Mouse (Mus musculus): ENCODE results near the gene Csde1. TPM values are rescaled to one million over a fixed set of nuclear protein-coding genes. Genes with fewer than 3 reads are reported as not detected.
A peak's percentile ranks its signal among the peaks of the same experiment; 100 is the strongest.

The Csde1 gene
- total and polyA plus RNA-seq, 3 experiments, result 196 to 249 (median 210) TPM

DNA sequence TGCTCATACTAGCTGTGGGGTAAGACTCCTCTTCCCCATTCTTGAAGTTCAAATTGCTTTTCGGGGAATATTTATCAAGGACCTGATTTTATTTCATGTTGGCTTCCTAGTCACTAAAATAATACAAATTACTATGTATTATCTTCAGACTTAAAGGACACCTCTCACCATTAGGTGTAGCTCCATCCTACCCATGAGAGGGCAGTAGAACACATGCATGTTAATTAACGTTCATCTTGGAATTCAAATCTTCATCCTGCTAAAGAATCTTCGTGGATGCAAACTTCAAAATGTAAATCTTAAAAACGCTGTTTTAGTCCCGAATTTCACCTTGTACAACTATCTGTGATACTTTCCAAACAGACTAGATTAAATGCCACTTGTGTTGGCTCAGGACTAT lies 81.0 kb downstream of the Csde1 start:
- Histone ChIP-seq H3K27ac (ENCODE audit: insufficient read depth, low read depth) (no peak overlapping the region), H3K4me1 (ENCODE audit: control insufficient read depth in 1 of 2, insufficient read depth in 2 of 2) (peaks cover 0 to 7% of the 10 kb centered on the region in 2 experiments; a peak in 2 of 4 replicates), H3K9ac (ENCODE audit: insufficient read depth, low read depth) (no peak overlapping the region), H3K4me3 (replicated peaks in 1 of 3; ENCODE audit: low read depth in 2 of 3, low read length in 2 of 3, poor library complexity in 1 of 3) (no peak overlapping the region), H3K9me3 (replicated peaks; ENCODE audit: low read length) (no peaks in the 10 kb centered on the region), H3K4me2 (ENCODE audit: insufficient read depth, low read depth, poor library complexity, severe bottlenecking) (peak overlapping the region; percentile 96), H3K27me3 (replicated peaks) (peaks cover 5% of the 10 kb centered on the region), H3K79me2 (replicated peaks; ENCODE audit: control insufficient read depth, extremely low read depth, insufficient read depth, poor library complexity, severe bottlenecking) (no peaks in the 10 kb centered on the region), H3K36me3 (replicated peaks in 1 of 2; ENCODE audit: control insufficient read depth in 1 of 2, insufficient read depth in 1 of 2, low read length in 1 of 2) (no peaks in the 10 kb centered on the region)
- DNase-seq (ENCODE audit: extremely low read depth), result no peak
- TF ChIP-seq KAT2A (IDR thresholded peaks at IDR 0.05; ENCODE audit: insufficient replicate concordance, low read length) (no peak), CTCF (conservative IDR thresholded peaks at IDR 0.05 in 1 of 2, IDR thresholded peaks at IDR 0.05 in 1 of 2; ENCODE audit: low read depth in 2 of 2, low read length in 2 of 2) (peak in 1 of 2 experiments; percentile 33; a peak in 2 of 4 replicates)
- in situ Hi-C loops (cut with MboI; ENCODE audit: low pct_ligation_motif_present, low pct_unique_long_range_greater_than_20kb, low sequenced_read_pairs), result loop anchor here (10.0 kb wide), 1 partner anchor 64 kb away; no protein-coding TSS in a partner anchor
- dilution Hi-C loops (cut with MboI; ENCODE audit: extremely low pct_ligation_motif_present, extremely low pct_unique_long_range_greater_than_20kb, low sequenced_read_pairs), result no loop called here

DNA sequence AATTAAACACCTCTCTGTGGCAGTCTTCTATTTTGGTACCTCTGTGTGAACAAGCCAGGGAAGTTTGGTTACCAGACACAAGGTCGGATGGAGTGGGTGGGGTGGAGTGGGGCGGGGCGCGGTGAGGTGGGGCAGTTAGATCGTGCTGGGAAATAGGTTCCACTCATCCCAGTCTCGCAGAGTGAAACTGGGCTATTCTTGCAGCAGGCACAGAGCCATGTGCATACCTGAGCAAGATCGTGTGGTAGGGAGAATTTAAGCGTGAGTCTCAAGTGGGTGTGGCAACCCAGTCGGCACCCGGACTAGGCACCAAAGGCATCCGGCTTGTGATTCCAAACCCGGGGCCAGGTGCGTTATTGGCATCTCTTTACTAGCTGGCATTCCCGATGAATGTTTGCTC lies 81.7 kb downstream of the Csde1 start:
- DNase-seq (ENCODE audit: extremely low read depth), result no peak
- H3K4me3 ChIP-seq (replicated peaks in 1 of 3; ENCODE audit: low read depth in 2 of 3, low read length in 2 of 3, poor library complexity in 1 of 3), result peak overlapping the region; percentile 40 to 65 (median 55)
- dilution Hi-C loops (cut with MboI; ENCODE audit: extremely low pct_ligation_motif_present, extremely low pct_unique_long_range_greater_than_20kb, low sequenced_read_pairs) (no loop called here), in situ Hi-C loops (cut with MboI; ENCODE audit: low pct_ligation_motif_present, low pct_unique_long_range_greater_than_20kb, low sequenced_read_pairs) (loop anchor here (10.0 kb wide), 1 partner anchor 63 kb away; no protein-coding TSS in a partner anchor)
- no peak overlapping the region for H3K9ac ChIP-seq (ENCODE audit: insufficient read depth, low read depth)
- TF ChIP-seq NRF1 (IDR thresholded peaks at IDR 0.05; ENCODE audit: low read depth, low read length), result no peak
- TF ChIP-seq MAFK (IDR thresholded peaks at IDR 0.05; ENCODE audit: insufficient replicate concordance, low read length), result no peak
- peak; percentile 6; the same call in 1 of the 2 replicates for TF ChIP-seq MXI1 (IDR thresholded peaks at IDR 0.05; ENCODE audit: low read depth, low read length)
- TF ChIP-seq ZNF384 (IDR thresholded peaks at IDR 0.05; ENCODE audit: low read depth, low read length), result no peak
- no peak overlapping the region for H3K27ac ChIP-seq (ENCODE audit: insufficient read depth, low read depth)
- peaks cover 5% of the 10 kb centered on the region for H3K27me3 ChIP-seq (replicated peaks)
- no peaks in the 10 kb centered on the region for H3K9me3 ChIP-seq (replicated peaks; ENCODE audit: low read length)
- H3K79me2 ChIP-seq (replicated peaks; ENCODE audit: control insufficient read depth, extremely low read depth, insufficient read depth, poor library complexity, severe bottlenecking), result no peaks in the 10 kb centered on the region
- H3K4me1 ChIP-seq (ENCODE audit: control insufficient read depth in 1 of 2, insufficient read depth in 2 of 2), result peaks cover 0 to 7% of the 10 kb centered on the region in 2 experiments; a peak in 2 of 4 replicates
- no peaks in the 10 kb centered on the region for H3K36me3 ChIP-seq (replicated peaks in 1 of 2; ENCODE audit: control insufficient read depth in 1 of 2, insufficient read depth in 1 of 2, low read length in 1 of 2)
- peak overlapping the region; percentile 96 for H3K4me2 ChIP-seq (ENCODE audit: insufficient read depth, low read depth, poor library complexity, severe bottlenecking)

DNA sequence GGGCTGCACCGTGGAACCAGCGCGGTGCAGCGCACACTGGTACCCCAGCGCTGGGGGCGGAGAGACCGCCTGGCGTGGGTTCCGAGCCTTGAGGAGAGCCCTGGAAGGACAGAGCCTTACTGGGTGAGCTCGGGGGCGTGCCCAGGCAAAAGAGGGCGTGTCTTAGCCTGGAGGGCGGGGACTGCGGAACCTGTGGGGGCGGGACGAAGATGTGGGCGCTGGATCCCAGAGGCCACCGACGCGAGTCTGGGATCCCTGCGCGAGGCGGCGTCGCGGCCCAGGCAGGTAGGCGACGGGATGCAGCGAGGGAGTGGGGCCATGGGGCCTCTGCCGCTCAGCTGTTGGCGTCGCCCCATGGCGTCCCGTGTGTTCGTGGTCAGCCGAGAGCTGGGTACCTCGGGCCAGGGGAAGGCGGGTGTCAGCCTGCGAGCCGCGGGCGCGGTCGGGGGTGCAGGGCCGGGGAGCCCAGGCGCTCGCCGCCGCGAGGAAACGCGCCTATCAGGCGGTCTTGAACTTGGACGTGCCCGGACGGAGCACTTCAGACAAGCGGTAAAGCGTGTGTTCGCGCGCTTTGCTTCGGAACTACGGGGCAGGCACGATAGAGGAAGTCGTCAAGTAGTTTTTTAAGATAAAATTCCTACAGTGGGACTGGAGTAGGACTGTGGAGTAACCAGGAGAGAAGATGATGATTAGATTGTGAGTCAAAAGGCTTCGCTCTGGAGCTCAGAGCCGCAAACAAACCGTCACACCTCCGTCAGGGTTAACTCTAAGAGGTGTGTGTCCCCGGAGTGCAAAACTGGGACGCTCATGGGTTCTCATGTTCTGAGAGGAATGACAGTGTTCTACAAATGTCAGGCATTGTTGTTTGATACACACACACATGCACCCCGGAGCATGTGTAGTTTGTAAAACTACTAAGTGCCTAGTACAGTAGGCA lies 82.5 kb downstream of the Csde1 start, which contains the start of gene Dennd2c:
Gene Dennd2c, plus strand, starts transcription at position 151 of the 937 bp plus-strand sequence.
- H3K4me1 ChIP-seq (ENCODE audit: control insufficient read depth in 1 of 2, insufficient read depth in 2 of 2), result peaks cover 0 to 7% of the 10 kb centered on the region in 2 experiments; a peak in 2 of 4 replicates
- H3K27me3 ChIP-seq (replicated peaks), result peaks cover 5% of the 10 kb centered on the region
- dilution Hi-C loops (cut with MboI; ENCODE audit: extremely low pct_ligation_motif_present, extremely low pct_unique_long_range_greater_than_20kb, low sequenced_read_pairs), result no loop called here
- H3K36me3 ChIP-seq (replicated peaks in 1 of 2; ENCODE audit: control insufficient read depth in 1 of 2, insufficient read depth in 1 of 2, low read length in 1 of 2), result no peaks in the 10 kb centered on the region
- no peak within 1 kb of the TSS for H3K27ac ChIP-seq (ENCODE audit: insufficient read depth, low read depth)
- TF ChIP-seq MXI1 (IDR thresholded peaks at IDR 0.05; ENCODE audit: low read depth, low read length) (0 out of 2 replicates have a peak, but pooled peaks have one; percentile 28), NRF1 (IDR thresholded peaks at IDR 0.05; ENCODE audit: low read depth, low read length) (peak; percentile 33; the same call in 1 of the 2 replicates), SIN3A (IDR thresholded peaks at IDR 0.05; ENCODE audit: low read length) (0 out of 2 replicates have a peak, but pooled peaks have one; percentile 22), IRF4 (IDR thresholded peaks at IDR 0.05; ENCODE audit: low read depth, low read length) (no peak), MEF2A (IDR thresholded peaks at IDR 0.05; ENCODE audit: borderline replicate concordance, low read depth, low read length) (no peak), RAD21 (IDR thresholded peaks at IDR 0.05; ENCODE audit: low read depth, low read length) (no peak), MYC (IDR thresholded peaks at IDR 0.05; ENCODE audit: low read depth, low read length) (no peak), PAX5 (IDR thresholded peaks at IDR 0.05; ENCODE audit: low read length) (no peak), UBTF (IDR thresholded peaks at IDR 0.05; ENCODE audit: low read depth, low read length) (peak; percentile 61; the same call in 1 of the 2 replicates)
- DNase-seq (ENCODE audit: extremely low read depth), result peak; percentile 71
- H3K4me2 ChIP-seq (ENCODE audit: insufficient read depth, low read depth, poor library complexity, severe bottlenecking), result peak within 1 kb of the TSS; percentile 96
- H3K9me3 ChIP-seq (replicated peaks; ENCODE audit: low read length), result no peaks in the 10 kb centered on the region
- peak within 1 kb of the TSS; percentile 40 to 65 (median 55) for H3K4me3 ChIP-seq (replicated peaks in 1 of 3; ENCODE audit: low read depth in 2 of 3, low read length in 2 of 3, poor library complexity in 1 of 3)
- H3K9ac ChIP-seq (ENCODE audit: insufficient read depth, low read depth), result no peak within 1 kb of the TSS
- in situ Hi-C loops (cut with MboI; ENCODE audit: low pct_ligation_motif_present, low pct_unique_long_range_greater_than_20kb, low sequenced_read_pairs), result loop anchor here (10.0 kb wide), 1 partner anchor 62 kb away; no protein-coding TSS in a partner anchor
- no peaks in the 10 kb centered on the region for H3K79me2 ChIP-seq (replicated peaks; ENCODE audit: control insufficient read depth, extremely low read depth, insufficient read depth, poor library complexity, severe bottlenecking)
